Mouse (Mus musculus): ENCODE results near the gene Vmn1r171. TPM values are rescaled to one million over a fixed set of nuclear protein-coding genes. Genes with fewer than 3 reads are reported as not detected.

Gene Vmn1r171
- not detected in 2 replicates for polyA plus RNA-seq (2012; rRNA removed)

DNA sequence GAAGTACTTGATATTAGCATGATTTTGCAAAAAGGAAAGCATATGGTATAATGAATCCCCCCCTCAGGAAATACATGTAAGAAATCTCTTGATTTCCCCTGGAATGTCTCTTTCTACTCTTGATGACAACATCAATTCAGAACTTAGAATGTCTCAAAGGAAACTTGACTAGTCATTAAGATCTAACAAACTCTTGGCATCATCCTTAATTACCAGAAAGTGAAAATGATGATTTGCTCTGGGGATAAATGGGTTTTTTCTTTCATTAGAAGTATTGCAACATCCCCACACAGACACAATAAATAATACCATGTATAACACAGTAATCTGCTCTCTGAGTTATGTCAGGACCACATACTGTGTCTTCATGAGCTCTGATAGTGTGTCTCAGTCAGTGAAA lies at the start of gene Vmn1r171:
Vmn1r171 (plus strand) TSS at position 301 of the 400 bp plus-strand sequence.

DNA sequence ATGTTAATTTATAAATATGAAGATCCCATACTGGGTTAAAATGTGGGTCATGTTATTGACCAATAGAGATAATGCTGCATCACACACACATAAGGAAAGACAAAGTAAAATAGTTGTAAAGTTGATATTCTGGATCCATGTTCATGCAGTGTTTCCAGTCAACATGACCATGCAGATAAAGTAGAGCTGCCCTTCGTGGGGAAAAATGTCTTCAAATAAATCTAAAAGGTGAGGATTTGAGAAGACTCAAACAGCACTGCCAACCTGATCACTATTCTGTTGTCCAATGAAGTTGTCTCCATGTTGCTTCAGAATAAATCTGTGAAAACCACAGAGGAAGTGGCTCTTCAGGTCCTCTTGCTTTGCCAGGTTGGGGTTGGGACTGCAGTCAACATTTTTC lies 24.6 kb upstream of the Vmn1r171 start, which contains the start of gene Vmn1r170:
Vmn1r170 (plus strand) TSS at position 301 of the 400 bp plus-strand sequence.

DNA sequence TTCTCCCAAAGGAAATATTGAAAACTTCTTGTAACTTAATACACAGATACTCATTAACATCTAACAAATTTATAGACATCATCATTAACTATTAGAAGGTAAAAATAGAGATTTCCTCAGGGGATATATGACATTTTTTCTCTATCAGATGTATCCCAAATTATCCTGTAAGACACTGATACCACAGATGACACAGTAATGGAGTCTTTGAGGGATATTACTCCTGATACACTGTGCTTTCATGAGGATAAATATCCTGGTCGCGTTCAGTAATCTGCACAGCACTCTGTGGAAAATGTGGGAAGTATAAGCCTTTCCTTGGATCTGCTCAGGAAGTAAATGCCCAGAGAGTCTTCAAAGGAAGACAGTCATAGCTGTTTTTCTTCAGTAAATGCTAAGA lies 27.5 kb downstream of the Vmn1r171 start, which contains the start of gene Vmn1r172:
Vmn1r172 (plus strand) TSS at position 301 of the 400 bp plus-strand sequence.

Other genes with a start within 250 kb of the Vmn1r171 start
- 0.01 TPM in 1 of 2 replicates, not detected in the other for gene Nlrp5, start 244.8 kb upstream of the Vmn1r171 start, polyA plus RNA-seq (2012; rRNA removed)
- gene Vmn1r167, start 123.5 kb upstream of the Vmn1r171 start, polyA plus RNA-seq (2012; rRNA removed), result not detected in 2 replicates
- not detected in 2 replicates for gene Vmn1r168, start 91.0 kb upstream of the Vmn1r171 start, polyA plus RNA-seq (2012; rRNA removed)
- gene Vmn1r169, start 55.2 kb upstream of the Vmn1r171 start, polyA plus RNA-seq (2012; rRNA removed), result not detected in 2 replicates
- gene Vmn1r170, start 24.5 kb upstream of the Vmn1r171 start, polyA plus RNA-seq (2012; rRNA removed), result not detected in 2 replicates
- gene Vmn1r172, start 27.6 kb downstream of the Vmn1r171 start, polyA plus RNA-seq (2012; rRNA removed), result not detected in 2 replicates
- not detected in 2 replicates for gene Vmn1r173, start 70.0 kb downstream of the Vmn1r171 start, polyA plus RNA-seq (2012; rRNA removed)
- not detected in 2 replicates for gene Vmn1r174, start 121.5 kb downstream of the Vmn1r171 start, polyA plus RNA-seq (2012; rRNA removed)
- not detected in 2 replicates for gene Vmn1r175, start 179.9 kb downstream of the Vmn1r171 start, polyA plus RNA-seq (2012; rRNA removed)
- not detected in 2 replicates for gene Vmn1r176, start 206.7 kb downstream of the Vmn1r171 start, polyA plus RNA-seq (2012; rRNA removed)
- gene Vmn1r177, start 235.7 kb downstream of the Vmn1r171 start, polyA plus RNA-seq (2012; rRNA removed), result not detected in 2 replicates

Measured in central nervous system, embryonic 18 days (tissue).